Mouse (Mus musculus): ENCODE results near the gene Plac8. TPM values are rescaled to one million over a fixed set of nuclear protein-coding genes. Genes with fewer than 3 reads are reported as not detected.

Plac8 gene
- polyA plus RNA-seq, 1 experiment from 2014 or later, result 445 TPM

DNA sequence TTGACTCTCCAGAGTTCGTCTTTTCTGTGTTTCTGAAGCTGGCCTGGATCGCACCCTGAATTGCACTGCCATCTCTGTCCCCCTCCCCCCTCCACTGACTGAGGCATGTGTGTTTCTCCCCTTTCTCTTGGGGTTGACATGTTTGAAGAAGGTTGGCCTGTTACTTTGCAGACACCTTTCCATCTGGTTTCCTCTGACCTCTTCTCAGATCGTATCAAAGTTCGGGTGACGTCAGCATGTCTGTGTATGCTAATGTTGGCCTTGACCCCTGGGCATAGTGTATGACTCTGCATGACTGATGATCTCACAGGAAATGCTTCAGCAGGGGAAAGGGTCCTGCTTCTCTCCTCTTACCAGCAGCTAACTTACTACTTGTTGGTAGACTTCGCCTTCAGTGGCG is 11.0 kb upstream of the Plac8 start:
- H3K4me3 ChIP-seq (ENCODE audit: low read length), result no peak overlapping the region
- no peaks in the 10 kb centered on the region for H3K9me3 ChIP-seq (ENCODE audit: control insufficient read depth, low read length)
- 0 out of 2 replicates have a peak, but pooled peaks cover 6% of the 10 kb centered on the region for H3K4me1 ChIP-seq (ENCODE audit: control insufficient read depth, insufficient read depth, low read length)
- H3K36me3 ChIP-seq (ENCODE audit: control insufficient read depth, insufficient read depth, low read length), result no peaks in the 10 kb centered on the region
- H3K4me2 ChIP-seq (ENCODE audit: low read depth, low read length), result no peak overlapping the region
- WGBS, result 77% methylated on average over 7 of the region's 7 CpGs
- no peak overlapping the region for H3K9ac ChIP-seq (ENCODE audit: low read depth, low read length)
- H3K27ac ChIP-seq (ENCODE audit: low read length), result no peak overlapping the region
- no peaks in the 10 kb centered on the region for H3K27me3 ChIP-seq (replicated peaks; ENCODE audit: control insufficient read depth, insufficient read depth, low read length)
- ATAC-seq, result no peak

DNA sequence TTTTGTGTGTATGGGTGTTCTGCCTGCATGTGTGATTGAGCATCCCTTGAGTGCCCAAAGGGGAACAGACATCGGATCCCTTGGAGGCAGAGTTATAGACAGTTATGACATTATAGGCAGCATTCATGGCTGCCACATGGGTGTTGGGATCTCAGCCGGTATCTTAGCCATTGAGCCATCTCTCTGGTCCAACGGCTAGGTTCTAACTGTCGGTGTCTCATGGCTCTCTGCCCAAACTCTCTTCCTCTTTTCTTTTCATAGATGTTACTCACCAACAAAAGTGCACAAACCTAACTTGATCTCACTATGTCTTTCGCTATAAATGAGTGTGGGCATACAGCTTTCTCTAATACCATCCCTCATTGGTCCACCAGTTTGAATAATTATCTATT is 10.4 kb upstream of the Plac8 start:
- ATAC-seq, result no peak
- no peak overlapping the region for H3K9ac ChIP-seq (ENCODE audit: low read depth, low read length)

DNA sequence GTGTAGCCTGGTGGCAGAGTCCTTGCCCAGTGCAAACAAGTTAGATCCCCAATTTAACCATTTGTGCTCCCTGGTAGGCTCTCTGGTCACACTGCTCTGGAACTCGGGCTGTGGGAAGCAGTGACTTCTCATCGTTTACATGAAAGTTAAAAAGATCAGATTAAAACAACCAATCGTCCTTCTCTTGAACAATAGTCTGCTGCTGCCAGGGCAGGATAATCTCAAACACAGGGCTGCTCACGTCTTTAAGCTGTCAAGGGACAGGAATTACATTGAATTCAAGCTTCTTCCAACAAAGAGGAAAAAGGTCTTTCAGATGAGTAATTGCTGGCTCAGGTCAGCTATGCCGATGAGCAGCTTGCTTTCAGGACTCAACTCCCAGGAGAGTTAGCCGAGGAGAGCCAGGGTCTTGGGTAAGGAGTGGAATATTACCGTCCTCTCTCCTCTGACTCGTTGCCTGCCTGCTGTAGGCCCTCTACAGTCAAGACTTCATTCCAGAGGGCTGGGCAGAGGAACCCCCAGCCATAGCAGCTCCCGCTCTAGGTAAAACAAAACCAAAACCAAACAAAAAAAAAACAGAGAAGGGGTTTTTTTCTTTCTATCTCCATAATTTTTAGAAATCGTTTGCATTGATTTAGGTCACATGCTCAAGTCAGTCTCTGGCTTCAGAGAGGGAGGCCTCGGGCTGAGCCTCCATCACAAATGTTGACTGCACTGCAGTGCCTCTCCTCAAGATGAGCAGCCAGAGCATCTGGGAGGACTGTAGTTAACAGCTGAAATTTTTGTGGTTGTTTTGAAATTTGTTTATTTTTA is 9.8 kb upstream of the Plac8 start:
- WGBS, result 56% methylated on average over 11 of the region's 11 CpGs
- Histone ChIP-seq H3K36me3 (ENCODE audit: control insufficient read depth, insufficient read depth, low read length) (no peaks in the 10 kb centered on the region), H3K9me3 (ENCODE audit: control insufficient read depth, low read length) (no peaks in the 10 kb centered on the region), H3K27me3 (replicated peaks; ENCODE audit: control insufficient read depth, insufficient read depth, low read length) (no peaks in the 10 kb centered on the region), H3K27ac (ENCODE audit: low read length) (no peak overlapping the region), H3K9ac (ENCODE audit: low read depth, low read length) (no peak overlapping the region), H3K4me2 (ENCODE audit: low read depth, low read length) (no peak overlapping the region), H3K4me3 (ENCODE audit: low read length) (no peak overlapping the region), H3K4me1 (ENCODE audit: control insufficient read depth, insufficient read depth, low read length) (0 out of 2 replicates have a peak, but pooled peaks cover under 1% of the 10 kb centered on the region)
- ATAC-seq, result no peak

More for the DNA sequence above, 10.4 kb upstream of the Plac8 start:
- H3K27me3 ChIP-seq (replicated peaks; ENCODE audit: control insufficient read depth, insufficient read depth, low read length), result no peaks in the 10 kb centered on the region
- no peaks in the 10 kb centered on the region for H3K36me3 ChIP-seq (ENCODE audit: control insufficient read depth, insufficient read depth, low read length)
- H3K4me3 ChIP-seq (ENCODE audit: low read length), result no peak overlapping the region
- no peaks in the 10 kb centered on the region for H3K9me3 ChIP-seq (ENCODE audit: control insufficient read depth, low read length)
- no peak overlapping the region for H3K27ac ChIP-seq (ENCODE audit: low read length)
- H3K4me2 ChIP-seq (ENCODE audit: low read depth, low read length), result no peak overlapping the region
- H3K4me1 ChIP-seq (ENCODE audit: control insufficient read depth, insufficient read depth, low read length), result 0 out of 2 replicates have a peak, but pooled peaks cover 2% of the 10 kb centered on the region
- WGBS, result 89% methylated on average over 5 of the region's 5 CpGs

DNA sequence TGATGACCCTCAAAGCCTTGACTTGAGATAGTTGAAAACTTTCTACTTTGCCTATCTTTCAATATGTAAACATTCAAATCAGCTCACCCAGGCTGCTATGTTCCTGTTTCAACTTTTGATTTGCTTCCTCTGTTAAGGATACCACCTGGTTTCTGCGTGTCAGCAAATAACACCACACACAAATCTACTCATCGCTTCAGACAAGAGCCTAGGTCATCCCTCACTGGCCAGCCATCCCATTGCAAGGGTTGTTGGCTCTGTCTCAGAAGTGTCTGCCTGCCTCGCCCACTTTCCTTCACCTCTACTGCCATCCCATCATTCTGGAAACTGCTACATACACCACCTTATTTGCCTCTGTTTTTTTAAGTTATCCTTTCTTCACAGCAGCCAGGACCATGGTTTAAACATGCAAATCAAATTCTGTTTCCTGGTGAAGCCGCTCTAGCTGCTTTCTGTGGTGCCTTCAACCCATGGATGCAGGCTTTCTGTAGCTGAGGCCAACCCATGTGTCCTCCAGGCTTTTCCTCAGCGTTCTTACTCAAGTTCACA is 6.9 kb upstream of the Plac8 start:
- Histone ChIP-seq H3K36me3 (ENCODE audit: control insufficient read depth, insufficient read depth, low read length) (no peaks in the 10 kb centered on the region), H3K27ac (ENCODE audit: low read length) (no peak overlapping the region), H3K4me3 (ENCODE audit: low read length) (no peak overlapping the region), H3K4me2 (ENCODE audit: low read depth, low read length) (no peak overlapping the region), H3K9ac (ENCODE audit: low read depth, low read length) (no peak overlapping the region), H3K9me3 (ENCODE audit: control insufficient read depth, low read length) (no peaks in the 10 kb centered on the region), H3K4me1 (ENCODE audit: control insufficient read depth, insufficient read depth, low read length) (no peaks in the 10 kb centered on the region), H3K27me3 (replicated peaks; ENCODE audit: control insufficient read depth, insufficient read depth, low read length) (no peaks in the 10 kb centered on the region)
- WGBS, result 85% methylated on average over 5 of the region's 5 CpGs
- ATAC-seq, result no peak

DNA sequence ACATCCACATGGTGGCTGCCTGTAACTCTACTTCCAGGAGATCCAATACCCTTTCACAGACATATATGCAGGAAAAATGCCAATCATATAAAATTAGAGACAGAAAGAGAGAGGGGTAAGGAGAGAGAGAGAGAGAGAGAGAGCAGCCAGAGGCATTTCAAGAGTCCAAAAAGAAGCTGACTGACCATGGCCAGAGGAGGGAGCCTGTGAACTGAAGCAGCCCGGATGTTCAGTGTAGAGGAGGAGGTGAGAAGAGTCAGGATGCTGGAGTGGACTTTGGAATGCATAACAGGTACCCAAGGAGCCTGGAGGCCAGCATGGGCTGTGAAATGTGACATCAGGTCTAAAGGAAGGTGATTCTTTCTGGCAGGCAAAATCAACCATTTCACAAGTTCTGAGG is 2.7 kb upstream of the Plac8 start:
- H3K9ac ChIP-seq (ENCODE audit: low read depth, low read length), result no peak overlapping the region
- 0 out of 2 replicates have a peak, but pooled peaks cover 6% of the 10 kb centered on the region for H3K4me1 ChIP-seq (ENCODE audit: control insufficient read depth, insufficient read depth, low read length)
- H3K9me3 ChIP-seq (ENCODE audit: control insufficient read depth, low read length), result no peaks in the 10 kb centered on the region
- no peak for ATAC-seq
- H3K4me3 ChIP-seq (ENCODE audit: low read length), result no peak overlapping the region
- H3K27ac ChIP-seq (ENCODE audit: low read length), result no peak overlapping the region
- 62% methylated on average over 1 of the region's 1 CpGs for WGBS
- no peaks in the 10 kb centered on the region for H3K27me3 ChIP-seq (replicated peaks; ENCODE audit: control insufficient read depth, insufficient read depth, low read length)
- H3K4me2 ChIP-seq (ENCODE audit: low read depth, low read length), result no peak overlapping the region
- no peaks in the 10 kb centered on the region for H3K36me3 ChIP-seq (ENCODE audit: control insufficient read depth, insufficient read depth, low read length)

DNA sequence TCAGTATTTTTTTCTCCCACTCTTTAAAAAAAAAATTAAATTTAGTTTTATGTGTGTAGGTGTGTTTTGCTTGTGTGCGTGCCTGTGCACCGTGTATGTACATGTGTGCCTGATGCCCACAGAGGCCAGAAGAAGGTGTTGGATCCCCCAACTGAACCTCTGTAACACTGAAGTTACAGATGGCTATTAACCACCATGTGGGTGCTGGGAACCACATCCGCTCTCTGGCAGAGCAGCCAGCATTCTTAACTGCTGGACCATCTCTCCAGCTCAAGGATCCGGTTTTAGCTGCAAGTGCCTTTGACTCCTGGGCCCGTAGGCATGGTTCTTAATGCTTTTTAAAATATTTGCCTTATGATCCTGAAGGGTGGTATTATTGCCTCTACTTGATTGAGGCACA is 1.2 kb upstream of the Plac8 start:
- Histone ChIP-seq H3K9ac (ENCODE audit: low read depth, low read length) (no peak overlapping the region), H3K4me3 (ENCODE audit: low read length) (no peak overlapping the region), H3K27ac (ENCODE audit: low read length) (no peak overlapping the region), H3K27me3 (replicated peaks; ENCODE audit: control insufficient read depth, insufficient read depth, low read length) (no peaks in the 10 kb centered on the region), H3K4me2 (ENCODE audit: low read depth, low read length) (no peak overlapping the region), H3K36me3 (ENCODE audit: control insufficient read depth, insufficient read depth, low read length) (no peaks in the 10 kb centered on the region), H3K9me3 (ENCODE audit: control insufficient read depth, low read length) (no peaks in the 10 kb centered on the region), H3K4me1 (ENCODE audit: control insufficient read depth, insufficient read depth, low read length) (peaks cover 8% of the 10 kb centered on the region; the same call in 1 of the 2 replicates)
- ATAC-seq, result no peak
- WGBS, result 86% methylated on average over 5 of the region's 5 CpGs

DNA sequence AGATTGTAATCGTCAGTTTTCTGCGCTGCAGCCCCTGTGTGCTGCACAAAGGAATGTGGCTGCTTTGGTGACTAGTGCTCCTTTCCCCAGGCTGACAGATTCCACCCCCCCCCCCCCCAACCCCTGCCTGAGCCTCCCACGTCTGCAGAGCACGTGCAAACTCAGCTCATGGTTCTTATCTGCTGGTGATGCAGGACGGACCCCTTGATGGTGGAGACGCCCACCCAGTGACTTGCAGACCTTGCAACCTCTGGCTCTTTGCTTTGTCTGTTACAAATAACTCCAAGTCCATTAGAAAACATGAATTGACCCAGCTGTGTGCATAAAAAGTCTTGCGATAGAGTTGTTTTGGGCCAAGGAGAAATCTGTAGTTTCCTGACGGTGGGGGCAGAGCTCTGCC is 1.3 kb downstream of the Plac8 start:
- H3K4me1 ChIP-seq (ENCODE audit: control insufficient read depth, insufficient read depth, low read length), result peaks cover 11% of the 10 kb centered on the region
- no peaks in the 10 kb centered on the region for H3K27me3 ChIP-seq (replicated peaks; ENCODE audit: control insufficient read depth, insufficient read depth, low read length)
- H3K9me3 ChIP-seq (ENCODE audit: control insufficient read depth, low read length), result no peaks in the 10 kb centered on the region
- peak overlapping the region; percentile 83 for H3K27ac ChIP-seq (ENCODE audit: low read length)
- H3K9ac ChIP-seq (ENCODE audit: low read depth, low read length), result peak overlapping the region; percentile 69
- 6% methylated on average over 8 of the region's 8 CpGs for WGBS
- no peaks in the 10 kb centered on the region for H3K36me3 ChIP-seq (ENCODE audit: control insufficient read depth, insufficient read depth, low read length)
- ATAC-seq, result no peak
- peak overlapping the region; percentile 54 for H3K4me2 ChIP-seq (ENCODE audit: low read depth, low read length)
- H3K4me3 ChIP-seq (ENCODE audit: low read length), result peak overlapping the region; percentile 50

DNA sequence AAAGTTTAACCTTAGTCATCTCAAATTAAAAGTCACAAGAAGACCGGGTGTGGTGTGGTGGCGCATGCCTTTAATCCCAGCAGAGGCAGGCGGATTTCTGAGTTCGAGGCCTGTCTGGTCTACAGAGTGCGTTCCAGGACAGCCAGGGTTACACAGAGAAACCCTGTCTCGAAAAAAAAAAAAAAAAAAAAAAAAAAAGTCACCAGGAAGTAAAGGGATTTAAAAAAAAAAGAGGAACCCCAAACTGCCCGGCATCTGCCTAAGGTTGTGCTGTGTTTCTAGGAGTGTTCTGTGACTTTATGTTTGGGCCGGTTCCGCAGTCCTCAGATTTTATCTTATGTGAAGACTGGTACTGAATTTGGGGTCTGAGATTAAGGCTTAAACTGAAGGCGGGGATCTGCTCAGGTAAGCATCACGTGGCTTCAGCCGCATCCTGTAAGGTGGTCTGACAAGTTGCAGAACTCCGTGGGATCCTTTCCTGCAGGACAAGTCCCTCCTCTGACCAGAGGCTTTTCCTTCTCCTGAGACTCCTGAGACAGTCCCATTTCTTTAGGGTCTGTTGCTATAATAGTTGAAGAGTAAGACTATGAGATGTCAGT is 1.9 kb downstream of the Plac8 start:
- Histone ChIP-seq H3K4me1 (ENCODE audit: control insufficient read depth, insufficient read depth, low read length) (peaks cover 11% of the 10 kb centered on the region), H3K9me3 (ENCODE audit: control insufficient read depth, low read length) (no peaks in the 10 kb centered on the region), H3K27ac (ENCODE audit: low read length) (peak overlapping the region; percentile 83), H3K27me3 (replicated peaks; ENCODE audit: control insufficient read depth, insufficient read depth, low read length) (no peaks in the 10 kb centered on the region), H3K4me3 (ENCODE audit: low read length) (peak overlapping the region; percentile 50), H3K9ac (ENCODE audit: low read depth, low read length) (peak overlapping the region; percentile 69), H3K4me2 (ENCODE audit: low read depth, low read length) (peak overlapping the region; percentile 54), H3K36me3 (ENCODE audit: control insufficient read depth, insufficient read depth, low read length) (no peaks in the 10 kb centered on the region)
- 44% methylated on average over 13 of the region's 13 CpGs for WGBS
- no peak for ATAC-seq

DNA sequence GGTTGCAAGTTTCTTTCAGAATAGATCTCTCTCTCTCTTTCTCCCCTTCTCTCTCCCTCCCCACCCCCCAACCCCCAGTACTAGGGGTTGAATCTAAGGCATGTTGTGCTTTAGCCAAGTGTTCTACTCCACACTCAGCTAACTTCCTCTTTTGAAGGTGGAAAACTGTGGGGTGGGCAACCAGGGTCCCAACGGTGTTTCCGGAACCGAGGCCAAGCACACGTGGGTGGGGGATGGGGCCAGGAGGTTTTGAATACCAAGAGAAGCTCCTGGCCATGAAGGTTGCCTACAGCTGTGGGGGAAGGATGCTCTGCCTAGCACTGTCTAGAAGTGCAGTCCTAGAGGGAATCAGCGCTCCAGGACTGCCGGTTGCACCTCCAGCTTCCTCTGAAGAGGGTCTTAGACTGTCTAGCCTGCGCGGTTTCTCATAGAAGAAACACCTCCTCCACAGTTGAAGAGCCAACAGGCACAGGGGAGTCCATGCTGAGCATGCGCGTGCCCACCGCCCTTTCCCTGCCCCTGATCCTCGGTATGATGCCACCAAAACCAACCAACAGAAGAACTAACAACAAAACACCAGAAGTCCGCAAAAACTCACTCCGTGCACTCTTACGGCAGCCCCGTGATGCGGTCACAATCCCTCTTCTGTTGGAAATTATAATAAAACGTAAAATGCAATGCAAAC is 2.7 kb downstream of the Plac8 start:
- ATAC-seq, result no peak
- Histone ChIP-seq H3K9me3 (ENCODE audit: control insufficient read depth, low read length) (no peaks in the 10 kb centered on the region), H3K4me3 (ENCODE audit: low read length) (peak overlapping the region; percentile 50), H3K9ac (ENCODE audit: low read depth, low read length) (peak overlapping the region; percentile 46), H3K4me1 (ENCODE audit: control insufficient read depth, insufficient read depth, low read length) (peaks cover 11% of the 10 kb centered on the region), H3K27me3 (replicated peaks; ENCODE audit: control insufficient read depth, insufficient read depth, low read length) (no peaks in the 10 kb centered on the region), H3K4me2 (ENCODE audit: low read depth, low read length) (peak overlapping the region; percentile 54), H3K27ac (ENCODE audit: low read length) (peak overlapping the region; percentile 53), H3K36me3 (ENCODE audit: control insufficient read depth, insufficient read depth, low read length) (no peaks in the 10 kb centered on the region)
- 70% methylated on average over 18 of the region's 18 CpGs for WGBS

Data from intestine, embryonic 16.5 days (tissue).